Comparison of ENCODE assay signal across 15 mouse cellular contexts in the genomic region with DNA sequence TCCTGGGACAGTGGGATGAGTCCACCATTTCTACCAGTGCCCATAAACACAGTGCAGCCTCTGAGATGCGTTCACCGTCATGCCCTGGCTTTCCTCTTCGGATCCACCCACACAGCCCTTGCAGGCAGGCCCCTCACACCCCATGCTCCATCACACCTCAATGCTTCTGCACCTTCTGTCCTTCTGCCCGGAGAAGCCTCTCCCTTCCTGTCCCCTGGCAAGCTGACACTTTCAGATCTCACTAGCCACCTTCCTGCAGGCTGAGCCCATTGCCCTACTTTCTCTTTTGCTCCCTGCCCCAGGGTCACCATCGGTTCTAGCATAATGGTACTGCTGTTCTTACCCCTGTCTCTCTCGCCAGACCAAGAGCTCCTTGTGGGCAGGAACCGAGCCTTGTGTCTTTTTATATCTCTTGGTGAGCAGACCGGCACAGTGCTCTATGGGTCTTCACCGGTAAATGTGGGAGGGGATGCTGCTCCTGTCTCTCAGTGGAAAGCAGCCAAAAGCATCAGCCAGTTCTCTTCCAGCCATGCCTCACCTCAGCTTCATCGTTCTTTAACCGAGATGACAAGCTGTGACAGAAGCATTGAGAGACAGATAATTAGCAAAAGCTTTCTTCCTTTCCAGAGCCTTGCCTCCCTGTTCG. TPM values are rescaled to one million over a fixed set of nuclear protein-coding genes. Genes with fewer than 3 reads are reported as not detected.
DNase-seq lines count a peak whose midpoint lies in the region; ATAC-seq lines count a peak whose summit lies in the region.
"Had no signal": no experiment of that assay in that cellular context is flagged by ENCODE, and none has a peak within 500 bp of the region (broad histone marks: within the 10 kb centered on the region; RNA-seq: fewer than 3 reads in every experiment).

No protein-coding gene starts in this region.

- no peak for DNase-seq in forebrain, embryonic 10.5 days (ENCODE audit: extremely low spot score, low spot score)
- no peak for DNase-seq in kidney, adult 8-10 months
- DNase-seq in cerebellum, postnatal 10 days: peak; percentile 85 to 87
- DNase-seq in retina, embryonic 14.5 days (ENCODE audit: low spot score): peak; percentile 22
- DNase-seq in urinary bladder, postnatal 10 days (ENCODE audit: low spot score): no peak
- DNase-seq in lung, postnatal 10 days: no peak
- DNase-seq: adrenal gland, adult 8-10 months; heart, postnatal 14 days; kidney, adult 11 months; liver; lung, adult 2 months; thymus, postnatal 4 days had no signal

- ATAC-seq in forebrain, embryonic 13.5 days: no peak
- ATAC-seq in kidney, embryonic 16.5 days (ENCODE audit: low FRiP score, low TSS enrichment): no peak

- no peak overlapping the region for H3K4me3 ChIP-seq in forebrain, embryonic 13.5 days
- no peak overlapping the region for H3K4me3 ChIP-seq in forebrain, embryonic 10.5 days
- no peak overlapping the region for H3K4me3 ChIP-seq in kidney, embryonic 16.5 days (ENCODE audit: low read length)
- H3K4me3 ChIP-seq: embryonic facial prominence, embryonic 12.5 days had no signal

- H3K36me3 ChIP-seq in forebrain, embryonic 13.5 days (ENCODE audit: poor library complexity, severe bottlenecking): no peaks in the 10 kb centered on the region
- no peaks in the 10 kb centered on the region for H3K36me3 ChIP-seq in forebrain, embryonic 10.5 days (replicated peaks)
- H3K36me3 ChIP-seq in kidney, embryonic 16.5 days (ENCODE audit: insufficient read depth, low read length): no peaks in the 10 kb centered on the region
- H3K36me3 ChIP-seq: embryonic facial prominence, embryonic 12.5 days had no signal

- no peak overlapping the region for H3K9ac ChIP-seq in forebrain, embryonic 13.5 days
- H3K9ac ChIP-seq in kidney, embryonic 16.5 days (replicated peaks; ENCODE audit: low read length): no peak overlapping the region
- H3K9ac ChIP-seq: embryonic facial prominence, embryonic 12.5 days had no signal

- 74% methylated on average over 12 of the region's 12 CpGs for WGBS in forebrain, embryonic 13.5 days
- WGBS in forebrain, embryonic 10.5 days: 80% methylated on average over 12 of the region's 12 CpGs
- 34% methylated on average over 12 of the region's 12 CpGs for WGBS in kidney, embryonic 16.5 days

- no peaks in the 10 kb centered on the region for H3K27me3 ChIP-seq in forebrain, embryonic 13.5 days
- no peaks in the 10 kb centered on the region for H3K27me3 ChIP-seq in forebrain, embryonic 10.5 days (ENCODE audit: poor library complexity, severe bottlenecking)
- H3K27me3 ChIP-seq in kidney, embryonic 16.5 days (ENCODE audit: insufficient read depth, low read length): peaks cover 3% of the 10 kb centered on the region; the same call in 1 of the 2 replicates
- H3K27me3 ChIP-seq: embryonic facial prominence, embryonic 12.5 days had no signal

- no peak overlapping the region for H3K4me2 ChIP-seq in forebrain, embryonic 13.5 days
- peak overlapping the region; percentile 2; the same call in 1 of the 2 replicates for H3K4me2 ChIP-seq in kidney, embryonic 16.5 days (replicated peaks; ENCODE audit: low read depth, low read length)
- H3K4me2 ChIP-seq: embryonic facial prominence, embryonic 12.5 days had no signal

- no peaks in the 10 kb centered on the region for H3K9me3 ChIP-seq in forebrain, embryonic 13.5 days (replicated peaks)
- H3K9me3 ChIP-seq in forebrain, embryonic 10.5 days: no peaks in the 10 kb centered on the region
- H3K9me3 ChIP-seq in kidney, embryonic 16.5 days (ENCODE audit: low read length): no peaks in the 10 kb centered on the region
- H3K9me3 ChIP-seq: embryonic facial prominence, embryonic 12.5 days had no signal

- H3K27ac ChIP-seq in forebrain, embryonic 13.5 days: 0 out of 2 replicates have a peak overlapping the region, but pooled peaks have one; percentile 1
- H3K27ac ChIP-seq in forebrain, embryonic 10.5 days: no peak overlapping the region
- no peak overlapping the region for H3K27ac ChIP-seq in kidney, embryonic 16.5 days (ENCODE audit: low read length)
- H3K27ac ChIP-seq: embryonic facial prominence, embryonic 12.5 days had no signal

- H3K4me1 ChIP-seq in forebrain, embryonic 13.5 days: 0 out of 2 replicates have a peak, but pooled peaks cover 5% of the 10 kb centered on the region
- H3K4me1 ChIP-seq in forebrain, embryonic 10.5 days: no peaks in the 10 kb centered on the region
- H3K4me1 ChIP-seq in kidney, embryonic 16.5 days (ENCODE audit: insufficient read depth, low read length): peaks cover 8% of the 10 kb centered on the region
- H3K4me1 ChIP-seq: embryonic facial prominence, embryonic 12.5 days had no signal

RNA-seq across cellular contexts. Expression of a gene that starts 34.5 kb away (rescaled TPM):
- 62.1 and 66.0 TPM in 2 replicates for polyA plus RNA-seq in forebrain, embryonic 13.5 days (2015; fragmentation: Nextera tagmentation; extraction: Ambion mirVana)
- polyA plus RNA-seq in forebrain, embryonic 10.5 days (2016; fragmentation: Nextera tagmentation; extraction: Ambion mirVana): 68.8 and 70.8 TPM in 2 replicates
- polyA plus RNA-seq in kidney, embryonic 16.5 days (2015; fragmentation: Nextera tagmentation; extraction: Ambion mirVana): 33.8 and 36.6 TPM in 2 replicates

Comparison
In these comparisons a context has a peak if more than half of its experiments do, and no peak if none do; other contexts are left out.
1. DNase-seq: peak in cerebellum, postnatal 10 days (2 of 2) and retina, embryonic 14.5 days (single experiment); none in forebrain, embryonic 10.5 days (single experiment), kidney, adult 8-10 months (0 of 2), urinary bladder, postnatal 10 days (single experiment) and lung, postnatal 10 days (single experiment).